Mouse (Mus musculus) E14TG2a.4 (cell line): ENCODE results near the gene Macrod1.

ENCODE experiments used
- CTCF ChIP-seq: conservative IDR thresholded peaks from 2 replicates; pipeline ENCODE4 v1.5.1; 2014; ENCODE audit warnings: low read length
- POU5F1 ChIP-seq: IDR thresholded peaks from 2 replicates; pipeline ENCODE4 v1.6.1; 2014; ENCODE audit warnings: low read length, borderline replicate concordance

DNA sequence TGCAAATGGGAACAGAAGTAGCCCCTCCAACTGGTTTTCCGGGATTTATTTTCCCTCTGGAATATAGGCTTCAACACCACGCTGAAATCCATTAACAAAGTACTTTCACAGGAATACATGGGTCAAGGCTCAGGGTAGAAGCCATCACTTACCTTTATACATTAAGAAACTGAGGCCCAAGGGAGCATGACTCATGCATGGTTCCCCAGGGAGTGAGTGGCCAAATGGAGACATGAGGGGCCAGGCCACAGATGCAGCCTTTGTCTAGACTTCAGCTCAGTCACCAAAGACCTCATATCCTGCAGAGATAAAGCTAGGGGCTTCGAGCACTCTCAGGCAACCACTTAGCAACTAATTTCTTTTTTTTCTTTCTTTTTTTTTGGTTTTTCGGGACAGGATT lies 180.1 kb downstream of the Macrod1 start:
- TF ChIP-seq CTCF (no peak), POU5F1 (no peak)
